Mouse (Mus musculus) left cerebral cortex, adult 8-10 months (tissue): ENCODE results near the gene Dqx1. TPM values are rescaled to one million over a fixed set of nuclear protein-coding genes. Genes with fewer than 3 reads are reported as not detected.

Source experiments
- DNase-seq, 2 experiments: peaks; one replicate each; pipeline ENCODE4 v3.0.0; 2022; ENCODE audit warnings: low spot score in 2 of 2
- total RNA-seq, 4 experiments: library from RNA; stranded (reverse); gene quantifications; 2 replicates each; pipeline ENCODE4 v1.2.4; 2022

Dqx1 gene
- total RNA-seq, 4 experiments from 2014 or later = 0.67 to 1.5 (median 1.1) TPM

DNA sequence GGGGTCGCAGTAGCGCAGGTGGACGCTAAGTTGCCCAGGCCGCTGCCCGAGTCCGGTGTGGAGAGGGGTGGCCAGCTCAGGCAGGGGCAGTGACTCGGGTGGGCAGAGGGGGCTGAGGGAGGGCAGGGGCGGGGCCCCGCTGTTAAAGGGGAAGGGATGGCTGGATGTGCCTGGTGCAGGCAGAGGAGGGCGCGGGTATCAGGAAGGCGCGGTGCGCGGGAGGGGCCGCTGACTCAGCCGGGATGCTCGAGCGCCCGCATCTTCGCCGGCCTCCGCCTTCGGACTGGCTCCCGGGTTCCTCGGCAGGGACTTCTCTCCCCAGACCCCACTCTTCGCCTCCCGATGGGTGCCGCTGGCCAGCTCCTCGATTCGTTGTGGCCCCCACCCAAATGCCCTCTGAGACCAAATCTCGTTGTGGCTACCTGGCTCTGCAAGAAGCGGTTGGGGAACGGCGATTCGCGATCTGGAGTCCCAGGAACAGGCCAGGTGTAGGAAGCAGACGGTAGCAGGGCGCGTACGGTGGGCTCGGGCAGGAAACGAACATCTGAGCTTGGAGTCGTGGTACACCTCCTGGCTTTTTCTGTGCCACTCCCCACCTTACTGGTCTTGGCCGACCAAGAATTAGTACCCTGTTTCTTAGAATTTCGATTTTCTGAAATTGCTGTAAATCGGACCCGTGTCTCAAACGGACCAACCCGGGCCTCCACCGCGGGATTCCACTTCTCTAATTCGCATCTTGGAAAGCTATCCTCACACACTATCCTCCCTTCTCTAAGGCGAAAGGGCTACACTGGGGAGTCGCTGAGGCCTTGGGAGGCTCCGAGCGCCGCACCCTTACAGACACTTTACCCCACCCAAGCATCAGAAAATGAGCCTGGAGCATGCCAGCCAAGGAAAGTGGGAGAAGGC lies 12.9 kb downstream of the Dqx1 start:
- peak in 1 of 2 experiments; percentile 43 for DNase-seq

DNA sequence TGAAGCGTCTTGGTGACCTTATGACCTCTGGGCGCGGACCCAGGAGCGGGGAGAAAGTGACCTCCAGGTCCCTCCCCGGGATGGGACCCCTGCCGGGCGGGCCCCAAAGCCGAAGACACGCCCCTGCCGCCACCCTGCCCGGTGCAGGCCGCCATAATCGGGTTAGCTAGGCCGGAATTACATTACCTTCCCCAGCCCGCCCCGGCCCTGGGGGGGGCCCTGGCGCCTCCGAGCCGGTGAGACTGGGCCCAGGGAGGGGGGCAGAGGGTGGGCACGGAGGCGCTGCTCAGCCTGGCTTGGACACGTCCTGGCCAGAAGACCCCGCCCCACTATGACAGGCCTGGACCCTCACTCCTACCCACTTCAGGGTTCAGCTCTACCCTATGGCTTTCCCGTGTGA lies 13.6 kb downstream of the Dqx1 start:
- DNase-seq = no peak

DNA sequence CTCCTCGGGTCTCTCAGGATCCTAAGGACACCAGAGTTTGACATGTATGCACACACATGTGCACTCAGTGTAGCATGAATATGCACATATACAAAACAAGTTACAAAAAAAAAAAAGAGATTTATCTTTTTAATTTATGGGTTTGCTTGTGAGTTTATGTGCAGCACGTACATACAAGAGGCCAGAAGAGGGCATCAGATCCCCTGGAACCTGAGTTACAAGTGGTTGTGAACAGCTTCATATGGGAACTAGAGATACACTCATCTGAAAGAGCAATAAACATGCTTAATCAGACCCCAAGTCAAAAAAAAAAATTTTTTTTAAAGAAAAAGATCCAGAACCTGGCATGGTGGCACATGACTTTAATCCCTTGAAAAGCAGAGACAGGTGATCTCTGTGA lies 17.3 kb downstream of the Dqx1 start:
- no peak for DNase-seq

DNA sequence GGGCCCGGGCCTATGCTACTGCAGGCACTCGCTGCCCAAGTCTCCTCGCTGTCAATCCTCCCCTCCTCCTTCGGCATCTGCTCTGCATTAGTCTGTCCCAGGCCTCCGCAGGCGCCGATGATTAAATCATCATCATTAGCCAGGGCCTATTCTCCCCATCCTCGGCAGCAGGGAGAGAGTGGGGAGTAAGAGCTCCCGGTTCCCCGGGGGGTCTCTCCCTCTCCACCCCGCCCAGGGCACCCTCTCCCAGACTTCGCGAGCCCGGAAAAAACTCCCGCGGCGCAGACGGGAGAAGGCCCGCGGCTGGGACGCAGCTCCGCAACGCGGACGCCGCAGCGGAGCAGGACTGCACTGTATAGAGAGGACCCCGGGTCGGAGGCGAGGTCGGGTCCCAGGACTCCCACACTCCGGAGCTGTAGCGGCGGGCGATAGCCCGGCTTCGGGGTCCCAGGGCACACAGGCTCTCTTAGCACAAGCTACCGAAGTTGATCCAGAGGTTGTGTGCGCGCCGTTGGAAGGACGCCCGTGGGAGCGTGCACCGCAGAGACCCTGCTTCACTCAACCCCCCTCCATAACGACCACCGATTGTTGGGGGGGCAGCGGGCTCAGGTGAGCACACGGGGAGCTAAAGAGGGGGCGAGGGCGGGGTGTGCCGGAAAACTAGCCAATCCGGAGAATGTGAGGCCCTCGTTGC lies 20.1 kb downstream of the Dqx1 start, which contains the start of gene Pcgf1:
Gene Pcgf1 (plus strand): TSS at position 240 of the 694 bp plus-strand sequence.
- DNase-seq = peak in 1 of 2 experiments; percentile 48

DNA sequence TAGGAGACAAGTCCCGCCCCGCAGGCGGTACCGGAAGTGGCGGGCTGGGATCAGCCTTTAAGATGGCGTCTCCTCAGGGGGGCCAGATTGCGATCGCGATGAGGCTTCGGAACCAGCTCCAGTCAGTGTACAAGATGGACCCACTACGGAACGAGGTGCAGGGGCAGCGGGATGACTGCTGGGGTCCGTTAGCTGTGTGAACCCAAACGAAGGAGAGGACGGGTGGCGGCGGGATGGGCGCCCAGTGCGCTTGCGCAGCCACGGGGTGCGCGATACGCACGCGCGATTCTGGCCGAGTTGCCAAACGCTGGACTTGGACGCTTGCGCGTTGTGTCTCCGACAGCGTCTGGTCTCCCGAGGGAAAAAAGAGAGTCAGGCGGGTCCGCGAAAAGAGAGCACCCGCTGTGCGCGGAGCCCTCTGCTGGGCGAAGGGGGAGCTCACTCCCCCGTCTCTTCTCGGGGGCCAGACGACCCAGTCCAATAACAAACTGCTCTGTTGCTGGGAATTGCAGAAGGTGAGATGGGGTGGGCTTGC lies 20.7 kb downstream of the Dqx1 start:
- DNase-seq = peak; percentile 97 to 100

DNA sequence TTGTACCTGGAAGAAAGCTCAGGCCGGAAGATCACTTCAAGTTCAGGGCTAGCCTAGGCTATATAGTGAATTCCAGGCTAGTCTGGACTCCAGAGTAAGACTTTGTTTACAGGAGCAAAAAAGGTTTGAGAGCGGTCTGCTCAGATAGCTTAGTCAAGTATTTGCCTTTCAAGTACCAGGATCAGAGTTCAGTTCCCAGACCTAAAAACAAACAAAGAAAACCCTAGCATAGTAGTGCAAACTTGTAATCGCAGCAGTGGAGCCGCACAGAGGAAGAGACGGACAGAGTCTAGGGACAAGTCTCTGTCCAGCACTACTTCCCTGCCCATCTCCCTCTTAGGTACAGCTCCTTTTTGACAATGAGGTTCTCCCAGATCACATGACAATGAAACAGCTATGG lies 22.6 kb downstream of the Dqx1 start:
- DNase-seq = no peak

DNA sequence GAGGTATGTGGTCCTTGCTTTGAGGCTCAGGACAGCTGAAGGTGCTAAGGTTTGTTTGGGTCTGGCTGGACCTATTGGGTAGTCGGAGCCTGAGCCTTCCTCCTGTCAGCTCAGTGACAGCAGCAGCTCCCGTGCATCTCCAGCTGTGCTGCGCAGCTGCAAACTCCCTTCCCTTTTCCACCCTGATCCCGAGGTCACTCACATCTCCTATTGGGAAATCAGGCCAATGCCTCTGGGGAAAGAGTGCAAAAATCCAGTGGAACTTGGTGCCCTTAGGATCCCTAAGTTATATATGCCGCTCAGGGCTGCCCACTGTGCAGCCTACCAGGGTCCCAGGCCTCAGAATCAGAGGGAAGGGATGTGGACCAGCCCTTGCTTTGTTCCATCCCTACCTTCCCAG lies 25.9 kb downstream of the Dqx1 start:
- DNase-seq = no peak

DNA sequence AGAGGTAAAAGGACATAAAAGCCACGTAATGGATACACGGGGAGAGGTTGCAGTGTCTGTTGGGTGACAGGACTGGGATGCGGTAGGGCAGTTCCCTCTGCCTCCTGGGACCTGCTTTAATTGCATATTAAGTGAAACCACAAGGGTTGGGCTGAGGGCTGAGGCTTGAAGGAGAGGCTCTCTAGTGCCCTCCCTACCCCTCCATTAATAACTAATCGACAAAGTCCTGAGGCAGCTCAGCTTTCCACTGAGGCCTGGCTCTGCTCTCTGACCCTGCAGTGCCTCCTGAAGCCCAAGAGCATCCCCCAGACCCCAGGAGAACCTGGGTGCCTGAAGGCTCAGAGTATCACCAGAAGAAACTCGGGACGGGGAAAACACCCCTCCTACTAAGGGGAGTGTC lies 26.8 kb downstream of the Dqx1 start:
- DNase-seq = no peak

DNA sequence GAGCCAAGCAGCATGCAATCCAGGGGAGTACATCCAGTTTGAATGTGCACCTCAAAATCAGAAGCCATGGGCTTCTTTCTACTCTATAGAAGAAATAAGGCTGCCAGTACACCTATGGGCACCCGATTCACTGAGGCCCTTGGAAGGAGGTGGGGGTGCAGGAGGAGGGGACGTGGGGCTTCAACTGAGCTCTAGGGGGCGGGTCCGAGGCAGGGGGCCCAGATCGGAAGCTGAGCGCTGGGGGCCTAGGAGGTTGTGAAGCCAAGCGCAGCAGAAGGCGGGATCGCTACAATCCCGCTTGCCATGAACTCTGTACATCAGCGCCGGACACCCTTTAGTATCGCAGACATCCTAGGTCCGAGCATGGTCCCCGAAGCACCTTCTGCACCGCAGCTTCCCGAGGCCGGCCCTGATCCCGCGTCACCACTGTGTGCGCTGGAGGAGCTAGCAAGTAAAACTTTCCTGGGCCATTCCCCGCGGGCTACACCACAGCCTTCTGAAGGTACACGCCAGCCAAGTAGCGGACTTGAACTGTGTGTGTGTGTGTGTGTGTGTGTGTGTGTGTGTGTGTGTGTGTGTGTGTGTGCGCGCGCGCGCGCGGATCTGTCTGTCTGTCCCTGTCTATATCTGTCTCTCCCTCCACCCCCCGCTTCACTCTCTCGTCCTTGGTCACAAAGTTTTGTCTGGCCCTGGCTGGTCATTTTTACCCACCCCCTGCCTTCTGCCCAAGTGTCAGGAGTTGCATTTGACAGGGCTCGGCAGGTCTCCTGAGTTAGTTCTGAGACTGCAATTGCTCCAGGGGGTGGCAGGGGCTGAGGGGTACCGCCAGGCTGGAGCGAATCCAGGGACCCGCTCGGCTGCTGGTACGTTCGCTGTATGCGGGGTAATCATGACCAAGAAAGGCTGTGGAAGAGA lies 28.7 kb downstream of the Dqx1 start, which contains the start of gene Lbx2:
Gene Lbx2 (plus strand): TSS at position 247 of the 915 bp plus-strand sequence.
- no peak for DNase-seq

DNA sequence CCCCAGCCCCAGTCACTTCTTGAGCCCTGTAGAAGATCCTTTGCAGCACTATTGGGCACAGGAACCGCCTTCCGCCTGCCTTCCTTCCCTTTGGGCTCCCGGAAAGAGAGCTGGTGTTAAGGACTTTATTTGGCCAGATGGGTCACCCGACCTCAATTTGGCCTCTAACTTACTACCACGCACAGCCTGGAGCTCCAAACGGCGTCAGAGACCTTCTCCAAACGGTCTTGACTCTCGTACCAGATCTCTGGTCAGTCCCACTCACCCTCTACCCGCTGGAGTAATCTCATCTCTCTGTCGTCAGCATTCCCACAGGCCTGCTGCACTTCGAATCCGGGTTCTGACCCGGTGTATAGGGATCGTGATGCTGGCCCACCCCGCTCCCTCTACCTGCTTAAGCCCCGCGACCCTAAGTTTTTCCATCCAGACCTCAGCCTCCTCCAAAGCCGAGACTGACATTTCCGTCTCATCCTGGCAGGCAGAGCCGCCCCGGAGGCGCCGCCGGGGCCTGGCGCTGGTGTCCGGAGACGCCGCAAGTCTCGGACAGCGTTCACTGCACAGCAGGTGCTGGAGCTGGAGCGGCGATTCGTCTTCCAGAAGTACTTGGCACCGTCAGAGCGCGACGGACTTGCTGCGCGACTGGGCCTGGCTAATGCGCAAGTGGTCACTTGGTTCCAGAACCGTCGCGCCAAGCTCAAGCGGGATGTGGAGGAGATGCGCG lies 29.7 kb downstream of the Dqx1 start:
- DNase-seq = no peak

DNA sequence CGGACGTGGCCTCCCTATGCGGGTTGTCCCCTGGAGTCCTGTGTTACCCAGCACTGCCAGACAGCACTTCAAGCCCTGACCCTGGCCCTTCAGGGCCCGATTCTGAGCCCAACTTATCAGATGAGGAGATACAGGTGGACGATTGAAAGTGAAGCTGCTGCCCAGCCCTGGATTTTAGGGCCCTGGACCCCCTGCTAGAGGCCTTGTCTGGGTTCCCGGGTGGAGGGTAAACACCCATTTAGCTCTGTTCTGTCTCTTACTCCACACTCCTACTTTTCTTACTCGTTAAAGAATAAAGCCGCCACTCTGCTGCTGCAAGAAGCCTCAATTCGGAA lies 30.2 kb downstream of the Dqx1 start:
- DNase-seq = no peak

DNA sequence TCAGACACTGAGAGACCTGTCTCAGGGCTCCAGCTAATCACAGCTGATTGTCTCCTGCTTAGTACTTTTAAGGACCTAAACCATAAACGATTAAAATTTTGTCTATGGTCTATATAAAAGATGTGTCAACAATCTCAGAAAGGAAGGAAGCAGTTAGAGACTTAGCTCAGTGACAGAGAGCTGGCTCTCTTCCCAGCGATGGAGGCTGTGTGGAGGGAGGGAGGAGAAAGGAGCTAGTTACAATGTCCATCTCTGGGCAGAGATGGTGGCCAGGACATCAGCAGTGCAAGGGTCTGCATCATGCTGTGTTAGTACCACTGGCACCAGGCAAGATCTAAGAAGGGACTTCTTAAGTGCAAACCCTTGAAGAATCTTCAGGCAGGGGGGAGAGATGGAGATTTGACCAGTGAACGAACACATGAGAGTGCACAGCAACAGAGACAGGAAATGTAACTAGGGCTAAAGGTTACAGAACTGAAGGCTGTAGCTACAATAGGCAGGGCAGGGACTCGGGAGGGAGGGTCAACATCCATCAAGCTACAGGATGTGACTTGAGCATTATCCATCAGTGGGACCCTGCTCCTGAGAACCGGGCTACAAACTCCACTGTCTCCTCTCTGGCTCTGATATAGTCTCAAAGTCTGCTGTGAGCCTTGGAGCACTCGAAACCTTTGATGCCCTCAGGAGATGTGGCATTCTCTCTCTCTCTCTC lies 34.9 kb downstream of the Dqx1 start:
- DNase-seq = no peak

DNA sequence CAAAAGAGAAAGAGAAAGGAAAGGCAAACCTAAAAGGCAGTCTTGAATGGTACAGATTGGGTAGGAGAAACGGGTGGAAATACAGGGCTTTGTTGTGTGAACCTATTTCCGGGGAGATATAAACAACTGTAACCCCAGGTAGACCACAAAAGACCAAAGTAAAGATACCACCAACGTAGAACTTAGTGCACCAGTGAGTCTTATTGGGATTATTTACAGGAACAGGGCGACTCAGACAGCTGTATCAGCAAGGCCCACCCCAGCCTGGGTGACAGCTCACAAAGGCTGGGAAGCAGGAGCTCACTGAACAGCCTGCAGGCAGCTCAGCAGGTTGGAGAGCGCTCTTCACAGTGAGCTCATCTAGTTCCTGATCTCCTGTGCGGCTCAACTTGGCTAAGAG lies 38.3 kb downstream of the Dqx1 start:
- no peak for DNase-seq

DNA sequence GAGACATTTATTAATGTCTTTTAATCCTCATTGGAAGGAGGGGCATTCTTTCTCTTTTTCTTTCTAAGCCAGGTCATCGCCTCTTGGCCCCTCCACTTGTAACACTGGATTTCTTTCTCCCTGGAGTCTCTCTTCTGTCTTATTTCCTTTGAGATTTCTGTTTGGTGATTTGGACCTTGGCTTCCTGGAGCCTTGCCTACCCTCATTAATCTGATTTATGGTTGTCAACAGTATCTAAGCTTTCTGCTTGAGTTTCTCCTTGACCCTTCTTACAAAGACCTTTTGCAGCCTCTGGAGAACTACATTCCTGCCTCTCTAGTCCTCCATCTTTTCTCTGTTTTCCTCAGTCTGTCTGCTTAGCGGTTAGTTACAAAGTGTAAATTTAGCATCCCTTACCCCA lies 40.8 kb downstream of the Dqx1 start:
- no peak for DNase-seq

DNA sequence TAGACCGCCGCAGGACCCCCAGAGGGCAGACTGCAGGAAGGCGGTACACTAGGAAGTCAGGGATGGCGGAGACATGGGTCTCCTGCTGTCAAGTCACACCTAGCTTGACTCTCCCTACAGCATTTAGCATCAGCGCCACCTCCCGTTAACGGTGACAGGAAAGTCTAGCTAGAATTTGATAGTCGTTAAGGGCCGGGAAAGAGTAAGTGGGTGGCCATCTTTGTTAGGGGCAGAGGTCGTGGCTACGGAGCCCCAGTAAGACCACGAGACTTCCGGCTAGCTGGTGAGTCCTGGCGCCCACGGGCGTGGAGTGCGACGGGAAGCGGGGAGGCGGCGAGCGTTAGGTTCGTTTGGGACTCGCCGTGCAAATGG lies 43.7 kb downstream of the Dqx1 start, which contains the start of the genes Ccdc142 and Gm42688:
Gene Ccdc142 (plus strand): TSS at position 286 of the 372 bp plus-strand sequence.
Gene Gm42688 (plus strand): TSS at position 302 of the 372 bp plus-strand sequence.
- peak; percentile 80 to 91 for DNase-seq

DNA sequence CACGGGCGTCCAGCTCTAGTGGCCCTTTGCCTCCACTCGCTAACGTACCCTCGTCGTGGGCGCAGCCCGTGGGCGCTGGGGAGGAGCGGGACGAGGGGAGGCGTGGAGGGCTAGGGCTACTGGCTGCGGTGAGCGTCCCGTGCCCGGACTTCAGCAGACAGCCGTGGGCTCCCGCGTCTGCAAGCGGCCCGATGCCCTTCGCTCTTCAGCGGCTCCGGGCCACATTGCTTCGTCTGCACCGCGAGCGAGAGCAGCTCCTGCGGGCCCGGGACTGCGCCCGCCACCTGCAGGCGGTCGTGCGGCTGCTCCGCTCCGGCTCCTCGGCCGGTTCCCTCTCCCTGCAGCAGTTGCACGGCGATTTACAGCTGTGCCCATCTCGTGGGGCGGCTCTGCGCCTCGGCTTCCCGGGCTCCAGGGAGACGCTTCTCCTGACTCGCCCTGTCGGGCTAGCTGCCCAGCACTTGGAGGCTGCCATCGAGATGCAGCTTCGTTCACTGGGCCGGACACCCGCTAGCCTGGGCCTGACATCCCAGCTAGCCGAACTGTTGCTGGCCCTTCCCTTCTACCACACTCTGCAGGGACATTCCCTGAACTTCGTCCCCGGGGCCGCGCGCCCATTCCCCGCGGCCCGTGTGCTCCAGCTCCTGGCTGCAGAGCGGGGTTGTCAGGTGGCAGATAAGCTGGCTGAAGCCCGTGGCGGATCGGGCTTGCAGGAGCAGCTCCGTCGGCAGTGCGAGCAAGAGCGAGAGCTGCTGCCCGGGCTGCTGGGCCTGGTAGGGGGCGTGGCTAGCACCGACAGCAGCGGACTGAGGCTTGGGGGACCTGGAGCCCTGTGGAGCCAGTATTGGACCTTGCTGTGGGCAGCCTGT lies 44.3 kb downstream of the Dqx1 start:
- peak in 1 of 2 experiments; percentile 48 for DNase-seq

DNA sequence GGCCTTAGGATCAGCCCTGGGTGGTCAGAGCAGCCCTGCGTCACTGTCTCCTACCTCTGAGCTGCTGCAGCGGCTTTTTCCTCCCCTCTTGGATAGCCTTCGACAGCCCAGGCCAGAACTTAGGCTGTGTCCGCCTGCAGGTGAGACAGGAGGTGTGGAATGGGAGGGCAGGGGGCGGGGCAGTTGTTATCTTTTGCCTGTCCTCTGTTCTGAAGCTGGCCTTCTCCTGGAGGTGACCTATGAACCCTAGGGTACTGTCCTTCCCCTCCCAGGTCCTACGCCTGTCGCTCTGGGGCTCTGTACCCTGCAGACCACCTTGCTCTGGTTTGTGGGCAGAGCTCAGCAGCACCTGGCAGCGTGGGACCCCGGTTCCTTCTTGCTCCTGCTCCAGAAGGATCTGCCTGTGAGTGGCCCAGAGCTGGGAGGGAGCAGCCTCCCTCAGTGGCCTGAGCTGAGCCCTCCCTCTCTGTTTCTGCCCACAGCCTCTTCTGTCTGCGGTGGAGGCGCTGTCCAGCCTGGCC lies 45.5 kb downstream of the Dqx1 start:
- DNase-seq = peak in 1 of 2 experiments; percentile 28

DNA sequence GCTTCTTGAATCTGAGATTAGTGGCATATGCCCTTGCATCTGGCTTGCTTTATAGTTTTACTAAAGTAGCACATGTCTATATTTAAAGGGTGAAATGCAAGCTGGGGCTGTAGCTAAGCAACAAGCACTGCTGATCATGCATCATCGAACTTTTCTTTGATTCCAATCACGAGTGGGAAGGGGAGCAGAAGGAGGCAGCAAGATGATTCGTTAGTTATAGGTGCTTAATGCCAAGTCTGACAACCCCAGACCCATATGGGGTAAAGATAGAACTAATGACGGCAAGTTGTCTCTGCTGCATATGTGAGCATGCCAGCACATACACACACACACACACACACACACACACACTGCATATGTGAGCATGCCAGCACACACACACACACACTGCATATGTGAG lies 46.5 kb downstream of the Dqx1 start:
- DNase-seq = peak in 1 of 2 experiments; percentile 50
